Mouse (Mus musculus): ENCODE results near the gene Usp13. TPM values are rescaled to one million over a fixed set of nuclear protein-coding genes. Genes with fewer than 3 reads are reported as not detected.

The Usp13 gene
- polyA plus RNA-seq, 2 experiments = 4.9 to 5.5 TPM

- ATAC-seq (ENCODE audit: low FRiP score, low read depth) = peak; percentile 79
- no peaks in the 10 kb centered on the region for H3K4me1 ChIP-seq (ENCODE audit: control insufficient read depth, insufficient read depth, low read length)
- H3K4me2 ChIP-seq (replicated peaks; ENCODE audit: low read depth, low read length, severe bottlenecking) = no peak overlapping the region
- no peak overlapping the region for H3K9ac ChIP-seq (ENCODE audit: low read depth, low read length, severe bottlenecking)
- no peak overlapping the region for H3K4me3 ChIP-seq (replicated peaks; ENCODE audit: low read length)
- 23% methylated on average over 3 of the region's 3 CpGs for WGBS
- H3K27ac ChIP-seq (replicated peaks; ENCODE audit: low read depth, low read length) = no peak overlapping the region
- H3K27me3 ChIP-seq (ENCODE audit: control insufficient read depth, insufficient read depth, low read length) = no peaks in the 10 kb centered on the region
- TF ChIP-seq POLR2A (IDR thresholded peaks at IDR 0.05; ENCODE audit: borderline replicate concordance, extremely low read depth, insufficient read depth, insufficient read length) = no peak
- peak; percentile 35 for DNase-seq (ENCODE audit: low spot score)
- H3K36me3 ChIP-seq (ENCODE audit: control insufficient read depth, insufficient read depth, low read length) = no peaks in the 10 kb centered on the region
- H3K9me3 ChIP-seq (ENCODE audit: control insufficient read depth, low read length) = no peaks in the 10 kb centered on the region
Observed at GRCm38 (mm10) chr3:32985141-32985540, 167.8 kb downstream of the Usp13 start.

Other genes with a start within 250 kb of the Usp13 start
- gene Gnb4, start 201.0 kb upstream of the Usp13 start, polyA plus RNA-seq (2012; rRNA removed) = 70.3 and 97.8 TPM in 2 replicates
- 78.0 and 84.9 TPM in 2 replicates for gene Gnb4, start 201.0 kb upstream of the Usp13 start, polyA plus RNA-seq (2014; fragmentation: Nextera tagmentation; extraction: Ambion mirVana)
- gene Actl6a, start 111.2 kb upstream of the Usp13 start, polyA plus RNA-seq (2012; rRNA removed) = 62.4 and 67.9 TPM in 2 replicates
- 124 and 135 TPM in 2 replicates for gene Actl6a, start 111.2 kb upstream of the Usp13 start, polyA plus RNA-seq (2014; fragmentation: Nextera tagmentation; extraction: Ambion mirVana)
- 229 and 243 TPM in 2 replicates for gene Ndufb5, start 80.6 kb upstream of the Usp13 start, polyA plus RNA-seq (2012; rRNA removed)
- 326 and 330 TPM in 2 replicates for gene Ndufb5, start 80.6 kb upstream of the Usp13 start, polyA plus RNA-seq (2014; fragmentation: Nextera tagmentation; extraction: Ambion mirVana)
- 7.8 and 15.4 TPM in 2 replicates for gene Mrpl47, start 79.9 kb upstream of the Usp13 start, polyA plus RNA-seq (2012; rRNA removed)
- 31.3 and 33.2 TPM in 2 replicates for gene Mrpl47, start 79.9 kb upstream of the Usp13 start, polyA plus RNA-seq (2014; fragmentation: Nextera tagmentation; extraction: Ambion mirVana)